Mouse (Mus musculus): ENCODE measurements around the gene Ankrd33b.

- TF ChIP-seq CTCF (IDR thresholded peaks at IDR 0.05; ENCODE audit: extremely low read depth, insufficient read depth, insufficient read length, insufficient replicate concordance) (no peak), POLR2A (IDR thresholded peaks at IDR 0.05; ENCODE audit: low read depth, low read length) (no peak)
Measured at GRCm38 (mm10) chr15:31279577-31280004, 87.9 kb downstream of the Ankrd33b start.
